Mouse (Mus musculus) heart, adult 2 months (tissue): ENCODE measurements around the gene Ppard. TPM values are rescaled to one million over a fixed set of nuclear protein-coding genes. Genes with fewer than 3 reads are reported as not detected.

Experiments
- DNase-seq, 2 experiments: peaks; one replicate each; pipeline ENCODE4 v3.0.0; 2021
- H3K27ac ChIP-seq: fragments of 200-600 bp; 2 replicates; pipeline ENCODE4 v1.8.1; 2022
- H3K27me3 ChIP-seq: fragments of 200-500 bp; 2 replicates; pipeline ENCODE4 v1.6.1; 2012; ENCODE audit warnings: mild to moderate bottlenecking, low read length, inconsistent platforms, mixed read lengths; ENCODE audit not compliant: control insufficient read depth, insufficient read depth
- H3K36me3 ChIP-seq: fragments of 200-500 bp; 2 replicates; pipeline ENCODE4 v1.6.1; 2012; ENCODE audit warnings: low read length, inconsistent platforms; ENCODE audit not compliant: control insufficient read depth, insufficient read depth
- H3K4me1 ChIP-seq: fragments of 200-500 bp; 2 replicates; pipeline ENCODE4 v1.6.1; 2011; ENCODE audit warnings: low read length; ENCODE audit not compliant: control insufficient read depth, insufficient read depth
- H3K4me3 ChIP-seq: fragments of 200-600 bp; 2 replicates; pipeline ENCODE4 v1.8.1; 2022
- H3K79me2 ChIP-seq: fragments of 200-500 bp; replicated peaks from 2 replicates; pipeline ENCODE4 v1.6.1; 2012; ENCODE audit warnings: mild to moderate bottlenecking, inconsistent platforms, low read length, moderate library complexity, mixed read lengths; ENCODE audit not compliant: control insufficient read depth, insufficient read depth
- H3K9ac ChIP-seq: fragments of 200-500 bp; 2 replicates; pipeline ENCODE4 v1.6.1; 2012; ENCODE audit warnings: low read depth, mild to moderate bottlenecking, control low read depth, inconsistent platforms, low read length, mixed read lengths
- CTCF ChIP-seq: fragments of 200-600 bp; IDR thresholded peaks from 2 replicates; pipeline ENCODE4 v1.8.1; 2022; ENCODE audit warnings: antibody characterized with exemption, mild to moderate bottlenecking, moderate library complexity
- EP300 ChIP-seq: fragments of 200-500 bp; IDR thresholded peaks from 2 replicates; pipeline ENCODE4 v1.6.1; 2011; ENCODE audit warnings: low read depth, low read length, control low read depth; ENCODE audit not compliant: insufficient read depth
- POLR2A ChIP-seq: fragments of 200-500 bp; IDR thresholded peaks from 2 replicates; pipeline ENCODE4 v1.6.1; 2011; ENCODE audit warnings: mild to moderate bottlenecking, low read depth, low read length, control low read depth; ENCODE audit not compliant: insufficient read depth
- WGBS: fragments of 180-500 bp; shearing (Covaris S2); methylation state at CpG from one replicate; pipeline ENCODE4 v1.1.7; 2018; 5-methylcytosine and 5-hydroxymethylcytosine counted together
- intact Hi-C: fragments of 180-260 bp; cut with DNase I; formaldehyde crosslinking; loops from one replicate; pipeline ENCODE4 v1.15.1; 2025
- polyA plus RNA-seq: library from polyadenylated mRNA; depleted of rRNA; stranded (reverse); fragments of >200 nt; gene quantifications from 2 replicates; pipeline ENCODE4 v1.2.3, GENCODE M21; 2012
- total RNA-seq, 2 experiments: library from RNA; stranded (reverse); gene quantifications; 2 replicates each; pipeline ENCODE4 v1.2.3; 2021

Ppard gene
- total and polyA plus RNA-seq, 3 experiments: 31.5 to 35.9 (median 33.0) TPM

- intact Hi-C loops: no loop called here
- Histone ChIP-seq H3K4me1 (no peaks in the 10 kb centered on the region), H3K9ac (no peak overlapping the region), H3K36me3 (no peaks in the 10 kb centered on the region), H3K27ac (no peak overlapping the region), H3K79me2 (no peaks in the 10 kb centered on the region), H3K4me3 (no peak overlapping the region), H3K27me3 (no peaks in the 10 kb centered on the region)
- 68% methylated on average over 3 of the region's 3 CpGs for WGBS
- no peak for DNase-seq
- TF ChIP-seq CTCF (no peak), EP300 (no peak), POLR2A (no peak)
Measured at GRCm38 (mm10) chr17:28300850-28301249, 68.3 kb downstream of the Ppard start.

GRCm38 (mm10) chr17:28305172-28305571, 72.7 kb downstream of the Ppard start:
- Histone ChIP-seq H3K9ac (no peak overlapping the region), H3K27ac (no peak overlapping the region), H3K4me1 (peaks cover 2% of the 10 kb centered on the region), H3K4me3 (no peak overlapping the region), H3K79me2 (no peaks in the 10 kb centered on the region), H3K36me3 (no peaks in the 10 kb centered on the region), H3K27me3 (no peaks in the 10 kb centered on the region)
- intact Hi-C loops: no loop called here
- DNase-seq: no peak
- whole genome bisulfite sequencing: 60% methylated on average over 10 of the region's 10 CpGs
- TF ChIP-seq EP300: no peak
- TF ChIP-seq POLR2A: no peak
- TF ChIP-seq CTCF: no peak

- H3K9ac ChIP-seq: peak overlapping the region; percentile 64
- H3K4me1 ChIP-seq: peaks cover 2% of the 10 kb centered on the region
- peak overlapping the region; percentile 34 for H3K4me3 ChIP-seq
- no peaks in the 10 kb centered on the region for H3K79me2 ChIP-seq
- 3% methylated on average over 18 of the region's 18 CpGs for WGBS
- H3K36me3 ChIP-seq: no peaks in the 10 kb centered on the region
- intact Hi-C loops: loop anchor here (1.0 to 2.0 kb wide), 3 partner anchors 76 to 102 kb away; partner anchors contain the start of genes Def6 and Ppard
- H3K27me3 ChIP-seq: no peaks in the 10 kb centered on the region
- peak overlapping the region; percentile 54 for H3K27ac ChIP-seq
- TF ChIP-seq CTCF (peak; percentile 98), POLR2A (no peak), EP300 (peak; percentile 86)
- peak; percentile 86 to 92 for DNase-seq
Measured at GRCm38 (mm10) chr17:28308297-28309195, 76.0 kb downstream of the Ppard start.

DNA sequence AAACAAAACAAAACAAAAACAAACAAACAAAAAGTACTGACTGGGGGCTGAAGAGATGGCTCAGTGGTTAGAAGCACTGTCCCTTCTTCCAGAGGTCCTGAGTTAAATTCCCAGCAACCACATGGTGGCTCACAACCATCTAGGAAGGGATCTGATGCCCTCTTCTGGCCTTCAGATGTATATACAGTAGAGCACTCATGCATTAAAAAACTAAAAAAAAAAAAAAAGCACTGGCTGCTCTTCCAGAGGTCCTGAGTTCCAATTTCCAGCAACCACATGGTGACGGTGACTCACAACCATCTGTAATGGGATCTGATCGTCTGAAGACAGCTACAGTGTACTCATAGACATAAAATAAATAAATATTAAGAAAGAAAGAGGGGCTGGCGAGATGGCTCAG, 78.3 kb downstream of the Ppard start:
- H3K4me1 ChIP-seq: peaks cover 5% of the 10 kb centered on the region
- H3K79me2 ChIP-seq: no peaks in the 10 kb centered on the region
- H3K27me3 ChIP-seq: no peaks in the 10 kb centered on the region
- H3K36me3 ChIP-seq: no peaks in the 10 kb centered on the region
- TF ChIP-seq POLR2A (no peak), CTCF (no peak), EP300 (no peak)
- no peak overlapping the region for H3K9ac ChIP-seq
- intact Hi-C loops: no loop called here
- no peak overlapping the region for H3K4me3 ChIP-seq
- no peak overlapping the region for H3K27ac ChIP-seq
- DNase-seq: no peak
- 81% methylated on average over 3 of the region's 3 CpGs for WGBS

DNA sequence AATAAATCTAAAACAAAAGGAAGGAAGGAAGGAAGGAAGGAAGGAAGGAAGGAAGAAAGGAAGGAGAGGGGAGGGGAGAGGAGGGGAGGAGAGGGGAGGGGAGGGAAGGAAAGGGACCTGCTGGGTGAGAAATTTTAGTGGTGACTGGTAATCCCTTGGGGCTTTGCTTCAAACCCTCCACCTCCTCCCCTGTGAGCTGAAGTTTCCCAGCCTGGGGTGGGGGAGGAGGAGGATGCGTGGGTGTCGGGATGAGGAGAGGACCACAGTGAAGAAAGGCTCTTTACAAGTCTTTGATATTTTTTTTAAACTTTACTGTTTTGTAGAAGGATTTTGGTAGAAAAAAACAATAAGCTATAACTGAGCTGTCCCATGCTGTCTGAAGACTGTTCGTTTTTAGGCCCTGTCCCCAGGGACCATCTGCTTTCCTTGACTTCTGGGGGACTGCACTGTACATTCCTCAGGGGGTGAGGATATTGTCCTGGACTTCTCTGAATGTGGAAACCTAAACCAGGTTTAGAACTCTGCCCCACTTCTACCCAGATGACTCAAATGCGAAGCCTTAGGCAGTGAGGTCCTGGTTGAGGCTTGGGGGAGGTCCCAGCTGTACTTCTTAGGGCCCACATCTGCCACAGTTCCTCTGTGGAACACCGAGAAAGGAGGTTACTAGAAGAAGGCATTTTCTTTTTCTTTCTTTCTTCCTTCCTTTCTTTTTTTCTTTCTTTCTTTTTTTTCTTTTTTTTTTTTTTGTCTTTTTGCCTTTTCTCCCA, 79.0 kb downstream of the Ppard start:
- no peak for DNase-seq
- no peaks in the 10 kb centered on the region for H3K27me3 ChIP-seq
- peaks cover 5% of the 10 kb centered on the region for H3K4me1 ChIP-seq
- H3K9ac ChIP-seq: no peak overlapping the region
- TF ChIP-seq CTCF: no peak
- no peak for TF ChIP-seq POLR2A
- no peak for TF ChIP-seq EP300
- H3K27ac ChIP-seq: no peak overlapping the region
- no peak overlapping the region for H3K4me3 ChIP-seq
- no peaks in the 10 kb centered on the region for H3K36me3 ChIP-seq
- no peaks in the 10 kb centered on the region for H3K79me2 ChIP-seq
- intact Hi-C loops: loop anchor here (2.0 kb wide), 1 partner anchor 17 kb away; the partner anchor contains the start of gene Rpl10a
- WGBS: 64% methylated on average over 5 of the region's 5 CpGs
